Mouse (Mus musculus) adrenal gland, adult 2 months (tissue): ENCODE measurements around the gene Dap. TPM values are rescaled to one million over a fixed set of nuclear protein-coding genes. Genes with fewer than 3 reads are reported as not detected.

Source experiments
- DNase-seq: peaks from one replicate; pipeline ENCODE4 v3.0.0; 2021
- polyA plus RNA-seq: library from polyadenylated mRNA; depleted of rRNA; stranded (reverse); fragments of >200 nt; gene quantifications from 2 replicates; pipeline ENCODE4 v1.2.3, GENCODE M21; 2012; rRNA removed
- total RNA-seq, 2 experiments: library from RNA; stranded (reverse); gene quantifications; 2 replicates each; pipeline ENCODE4 v1.2.3; 2021

Gene Dap
- total and polyA plus RNA-seq, 3 experiments: 83.3 to 113 (median 96.8) TPM

- no peak for DNase-seq
Observed at GRCm38 (mm10) chr15:31302293-31302990, 78.3 kb downstream of the Dap start.

DNA sequence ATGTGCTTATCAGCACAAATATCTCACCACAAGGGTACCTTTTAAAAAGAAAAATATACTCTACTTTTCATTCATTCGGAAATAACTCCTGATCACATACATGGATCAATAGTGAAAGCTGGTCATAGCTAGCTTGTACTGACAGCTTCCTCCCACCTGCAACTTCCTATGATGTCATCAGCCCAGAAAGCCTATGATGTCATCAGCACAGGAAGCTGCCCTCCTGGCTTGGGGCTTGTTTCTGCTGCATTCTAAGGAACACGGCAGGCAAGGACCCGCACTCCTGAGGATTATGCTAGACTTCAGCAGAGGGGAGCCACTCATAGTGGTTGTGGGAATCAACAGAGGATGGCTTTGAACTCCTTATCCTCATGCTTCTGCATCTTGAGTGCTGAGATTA, 80.2 kb downstream of the Dap start:
- DNase-seq: no peak

DNA sequence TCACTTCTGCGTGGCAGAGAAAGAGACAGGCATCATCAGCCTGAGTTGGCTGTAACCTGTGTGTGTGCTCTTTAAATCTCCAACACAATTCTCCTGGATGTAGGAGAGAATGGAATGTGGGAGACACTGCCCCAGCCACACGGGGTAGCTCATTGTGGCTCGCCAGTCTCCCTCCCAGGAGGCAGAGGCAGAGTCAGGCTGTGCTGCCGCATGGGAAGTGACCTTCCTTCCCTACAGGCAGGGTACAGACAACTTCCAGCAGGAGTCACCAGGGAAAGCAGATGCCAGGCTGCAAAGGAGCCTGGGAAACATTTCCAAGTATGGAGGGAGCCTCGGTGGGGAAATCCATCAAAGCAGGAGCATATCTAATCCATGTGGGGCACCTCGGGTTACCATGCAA, 81.1 kb downstream of the Dap start:
- no peak for DNase-seq

- DNase-seq: no peak
Observed at GRCm38 (mm10) chr15:31306726-31307125, 82.6 kb downstream of the Dap start.

GRCm38 (mm10) chr15:31309526-31309925, 85.4 kb downstream of the Dap start:
- DNase-seq: no peak

DNA sequence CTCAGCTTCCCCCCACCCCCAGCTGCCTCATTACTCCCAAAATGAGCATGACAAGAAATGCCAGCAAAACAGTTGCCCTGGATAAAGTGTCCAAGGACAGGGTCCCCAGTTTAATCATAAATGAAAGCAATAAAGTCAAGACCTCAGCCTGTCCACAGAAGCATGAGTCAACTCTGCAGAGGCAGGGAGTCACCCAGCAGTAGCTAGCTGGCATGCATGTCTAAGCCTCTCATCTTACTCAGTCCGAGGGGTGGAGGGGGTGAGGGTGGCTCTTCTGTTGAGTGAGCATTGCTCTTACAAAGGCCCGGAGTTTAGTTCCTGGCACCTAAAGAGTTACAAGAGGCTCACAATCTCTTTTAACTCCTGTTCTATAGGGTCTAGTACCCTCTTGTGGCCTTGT, 87.9 kb downstream of the Dap start:
- DNase-seq: peak; percentile 24

- peak; percentile 80 for DNase-seq
Observed at GRCm38 (mm10) chr15:31315630-31316231, 91.6 kb downstream of the Dap start.

DNA sequence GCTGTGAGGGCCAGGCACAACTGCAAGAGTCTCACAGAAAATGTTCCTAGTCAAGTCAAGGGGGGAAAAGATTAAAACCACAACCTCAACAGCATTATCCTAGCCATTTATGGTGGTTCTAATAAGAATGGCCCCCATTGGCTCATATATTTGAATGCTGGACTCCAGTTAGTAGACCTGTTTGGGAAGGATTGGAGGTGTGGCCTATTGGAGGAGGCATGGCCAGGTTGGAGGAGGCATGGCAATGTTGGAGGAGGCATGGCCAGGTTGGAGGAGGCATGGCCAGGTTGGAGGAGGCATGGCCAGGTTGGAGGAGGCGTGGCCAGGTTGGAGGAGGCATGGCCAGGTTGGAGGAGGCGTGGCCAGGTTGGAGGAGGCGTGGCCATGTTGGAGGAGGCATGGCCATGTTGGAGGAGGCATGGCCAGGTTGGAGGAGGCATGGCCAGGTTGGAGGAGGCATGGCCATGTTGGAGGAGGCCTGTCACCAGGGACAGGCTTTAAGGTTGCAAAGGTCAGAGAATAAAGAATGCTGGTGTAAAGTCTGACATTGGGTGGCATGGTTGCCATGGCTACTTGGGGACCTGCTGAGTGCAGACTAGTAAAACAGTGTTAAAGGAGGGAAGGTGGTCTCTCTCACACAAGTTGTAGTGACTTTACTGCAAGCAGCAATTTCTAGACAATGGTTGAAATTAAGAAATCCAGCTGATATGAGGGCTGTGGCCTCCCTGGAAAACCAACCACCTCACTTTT, 93.1 kb downstream of the Dap start:
- no peak for DNase-seq

- no peak for DNase-seq
Observed at GRCm38 (mm10) chr15:31318158-31318955, 94.2 kb downstream of the Dap start.

DNA sequence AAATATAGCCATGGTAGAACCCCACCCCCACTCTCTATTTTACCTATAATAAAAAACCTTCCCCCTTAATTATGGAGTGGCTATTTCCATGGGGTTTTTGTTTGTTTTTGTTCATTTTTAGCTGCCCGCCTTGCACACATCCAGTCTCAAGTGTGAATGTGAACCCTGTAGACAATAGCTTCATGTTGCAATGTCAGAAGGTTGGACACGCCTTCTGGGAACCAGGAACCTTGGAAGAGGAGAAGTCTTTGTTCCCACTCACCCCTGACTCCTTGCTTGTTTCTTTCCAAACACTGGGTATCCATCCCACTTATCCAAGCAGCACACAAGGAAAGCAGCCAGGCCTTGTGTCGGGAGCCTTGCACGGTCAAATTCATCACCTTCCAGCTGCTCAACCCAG, 94.9 kb downstream of the Dap start:
- DNase-seq: no peak

GRCm38 (mm10) chr15:31320598-31321377, 96.7 kb downstream of the Dap start:
- DNase-seq: no peak

- DNase-seq: no peak
Observed at GRCm38 (mm10) chr15:31323684-31324083, 99.6 kb downstream of the Dap start.

Other genes starting within 250 kb of the Dap start
- 1 to 10 TPM; 1.1 to 1.9 TPM for gene Ankrd33b, start 143.4 kb downstream of the Dap start, total RNA-seq
- gene Ankrd33b, start 143.4 kb downstream of the Dap start, polyA plus RNA-seq: 1.5 and 1.9 TPM in 2 replicates
- gene Ropn1l, start 229.4 kb downstream of the Dap start, total RNA-seq: 1 to 10 TPM; 1.8 to 4.2 TPM
- 10.2 and 11.3 TPM in 2 replicates for gene Ropn1l, start 229.4 kb downstream of the Dap start, polyA plus RNA-seq